Mouse (Mus musculus) cerebellum, adult 9-10 months (tissue): ENCODE measurements around the gene Mei1.

Experiments
- DNase-seq: peaks from one replicate; pipeline ENCODE4 v3.0.0; 2022

The Mei1 gene

GRCm38 (mm10) chr15:82152435-82152834 lies 82.6 kb downstream of the Mei1 start:
- DNase-seq: no peak

DNA sequence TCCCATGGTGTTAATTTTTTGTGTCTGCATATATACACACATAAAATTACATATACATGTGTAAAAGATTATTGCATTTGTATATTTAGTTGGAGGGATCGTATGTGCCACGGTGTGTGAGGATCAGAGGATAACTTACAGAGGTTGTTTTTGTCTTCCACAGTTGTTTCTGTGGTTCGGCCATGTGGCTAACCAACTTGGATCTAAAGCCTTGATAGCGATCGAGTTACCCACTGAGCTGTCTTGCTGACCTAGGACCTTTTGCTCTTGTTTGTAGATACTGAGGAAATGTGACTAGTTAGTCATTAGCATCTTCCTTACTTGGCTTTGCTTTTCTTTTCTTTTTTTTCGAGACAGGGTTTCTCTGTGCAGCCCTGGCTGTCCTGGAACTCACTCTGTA lies 86.5 kb downstream of the Mei1 start:
- no peak for DNase-seq

- no peak for DNase-seq
Measured at GRCm38 (mm10) chr15:82156902-82157301, 87.1 kb downstream of the Mei1 start.

DNA sequence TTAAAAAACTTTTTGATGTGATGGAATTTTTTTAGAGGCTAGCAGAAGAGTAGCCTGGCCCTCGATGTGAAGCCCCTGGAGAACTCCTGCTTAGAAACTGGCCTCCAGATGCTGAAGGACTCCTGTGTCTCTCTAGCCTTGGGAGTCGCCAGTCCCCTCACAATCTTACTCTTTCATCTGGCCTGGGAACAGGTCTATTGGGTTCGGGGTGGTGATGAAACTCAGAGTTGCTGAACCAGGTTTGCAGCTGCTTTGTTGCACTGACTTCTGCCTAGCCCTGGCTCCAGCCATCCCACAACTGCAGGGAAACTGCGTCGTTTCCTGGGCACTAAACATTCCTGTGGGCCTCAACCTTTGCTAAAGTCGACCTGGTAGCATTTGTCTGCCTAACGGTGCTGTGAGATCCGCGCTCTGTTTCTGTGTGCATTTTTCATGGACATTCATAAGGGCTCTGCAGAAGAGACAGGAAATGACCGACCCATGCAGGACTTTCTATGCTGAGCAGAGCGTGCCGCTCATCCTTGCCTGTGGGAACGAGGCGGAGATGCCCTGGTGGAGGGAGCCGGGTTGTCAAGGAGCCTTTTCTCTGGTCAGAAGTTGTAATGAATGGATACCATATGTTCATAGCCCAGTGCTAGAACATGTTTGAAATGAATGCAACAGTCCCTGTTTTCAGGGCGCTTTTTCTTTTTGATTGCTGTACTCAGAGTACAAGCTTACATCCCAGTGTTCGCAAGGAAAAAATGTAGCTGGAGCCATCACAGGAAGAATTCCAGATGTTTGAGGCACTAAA lies 88.6 kb downstream of the Mei1 start:
- DNase-seq: no peak

- no peak for DNase-seq
Measured at GRCm38 (mm10) chr15:82159471-82159870, 89.7 kb downstream of the Mei1 start.

DNA sequence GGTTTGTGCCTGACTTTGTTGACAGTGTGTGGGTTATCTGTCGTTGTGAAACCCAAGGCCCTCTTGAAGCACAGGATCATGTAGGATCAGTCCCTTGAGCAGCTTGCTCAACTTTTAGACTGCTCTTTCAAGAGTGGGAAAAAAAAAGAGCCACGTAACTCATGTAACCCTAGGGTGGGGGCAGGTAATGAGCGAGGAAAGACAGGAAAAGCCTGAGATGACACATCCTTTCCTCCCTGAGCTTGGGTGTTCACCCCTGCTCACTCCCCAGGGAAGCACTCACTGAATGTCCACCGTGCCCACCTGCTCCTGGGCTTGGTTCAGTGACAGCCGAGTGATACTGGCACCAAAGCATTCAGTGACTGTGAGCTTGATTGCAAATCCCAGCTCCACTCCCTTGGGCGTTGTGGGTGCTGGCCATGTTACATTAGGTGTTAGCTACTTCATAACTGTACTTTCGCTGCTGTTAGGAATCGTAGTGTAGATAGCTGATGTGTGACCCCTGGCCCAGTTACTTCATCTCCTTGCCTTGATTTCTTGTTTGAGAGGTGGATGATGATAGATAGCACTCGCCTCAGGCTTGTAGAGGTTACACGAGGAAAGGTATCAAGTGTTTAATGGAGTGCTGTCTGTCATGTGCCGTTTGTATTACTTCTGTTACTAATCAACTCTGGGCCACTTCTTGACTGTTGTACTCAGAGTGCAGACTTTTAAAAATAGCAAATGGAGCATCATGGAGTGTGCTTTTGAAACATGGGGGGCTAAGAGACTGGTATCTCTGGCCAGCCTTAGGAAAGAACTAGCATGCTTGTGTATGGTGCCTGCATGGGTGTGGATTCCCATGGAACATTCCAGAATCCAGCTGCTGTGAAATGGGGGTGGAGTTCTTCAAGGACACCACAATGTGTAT lies 91.2 kb downstream of the Mei1 start:
- DNase-seq: no peak

DNA sequence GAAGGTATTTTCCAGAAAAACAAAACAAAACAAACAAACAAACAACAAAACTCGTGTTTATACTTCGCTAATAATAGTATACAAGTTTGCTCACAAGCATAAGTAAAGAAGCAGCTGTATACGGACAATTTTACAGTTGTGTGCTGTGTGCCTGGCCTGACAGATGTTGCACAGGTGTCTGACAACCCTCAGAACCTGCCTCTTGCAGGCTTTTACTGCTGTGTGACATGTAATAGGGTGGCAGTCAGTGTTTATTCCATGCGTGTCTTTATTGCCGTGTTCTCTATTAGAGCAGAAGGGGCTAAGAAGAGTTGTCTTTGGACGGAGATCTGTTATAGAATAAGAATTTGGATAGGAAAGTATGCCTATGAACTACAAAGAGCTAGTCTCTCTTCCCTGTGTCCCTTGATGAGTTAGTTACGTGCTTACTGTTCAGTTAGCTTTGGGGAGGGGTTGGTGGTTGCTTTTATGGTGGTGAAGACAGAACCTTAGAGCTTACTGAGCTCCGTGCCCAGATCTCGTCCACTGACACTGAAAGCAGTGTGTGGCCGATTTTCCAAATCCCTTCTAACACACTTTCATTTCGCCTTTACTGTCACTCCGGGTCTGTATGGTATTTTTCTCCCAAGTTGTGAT lies 92.3 kb downstream of the Mei1 start:
- no peak for DNase-seq

- no peak for DNase-seq
Measured at GRCm38 (mm10) chr15:82163356-82164060, 93.7 kb downstream of the Mei1 start.

DNA sequence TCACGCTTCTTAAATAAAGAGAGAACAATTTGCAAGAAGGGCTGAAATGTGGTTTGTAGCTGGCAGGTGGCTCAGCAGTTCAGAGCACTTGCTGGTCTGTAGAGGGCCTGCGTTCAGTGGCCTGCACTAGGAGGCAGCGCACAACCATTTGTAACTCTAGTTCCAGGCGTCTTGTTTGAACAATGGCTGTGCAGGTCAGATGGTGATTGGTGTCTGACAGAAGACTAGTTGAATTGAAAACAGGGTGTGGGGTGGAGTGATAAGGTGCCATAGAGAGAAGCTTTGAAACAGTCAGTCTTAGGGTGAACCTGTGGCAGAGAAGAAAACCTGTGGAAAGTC lies 94.2 kb downstream of the Mei1 start:
- no peak for DNase-seq

GRCm38 (mm10) chr15:82164496-82164895 lies 94.7 kb downstream of the Mei1 start:
- DNase-seq: no peak

DNA sequence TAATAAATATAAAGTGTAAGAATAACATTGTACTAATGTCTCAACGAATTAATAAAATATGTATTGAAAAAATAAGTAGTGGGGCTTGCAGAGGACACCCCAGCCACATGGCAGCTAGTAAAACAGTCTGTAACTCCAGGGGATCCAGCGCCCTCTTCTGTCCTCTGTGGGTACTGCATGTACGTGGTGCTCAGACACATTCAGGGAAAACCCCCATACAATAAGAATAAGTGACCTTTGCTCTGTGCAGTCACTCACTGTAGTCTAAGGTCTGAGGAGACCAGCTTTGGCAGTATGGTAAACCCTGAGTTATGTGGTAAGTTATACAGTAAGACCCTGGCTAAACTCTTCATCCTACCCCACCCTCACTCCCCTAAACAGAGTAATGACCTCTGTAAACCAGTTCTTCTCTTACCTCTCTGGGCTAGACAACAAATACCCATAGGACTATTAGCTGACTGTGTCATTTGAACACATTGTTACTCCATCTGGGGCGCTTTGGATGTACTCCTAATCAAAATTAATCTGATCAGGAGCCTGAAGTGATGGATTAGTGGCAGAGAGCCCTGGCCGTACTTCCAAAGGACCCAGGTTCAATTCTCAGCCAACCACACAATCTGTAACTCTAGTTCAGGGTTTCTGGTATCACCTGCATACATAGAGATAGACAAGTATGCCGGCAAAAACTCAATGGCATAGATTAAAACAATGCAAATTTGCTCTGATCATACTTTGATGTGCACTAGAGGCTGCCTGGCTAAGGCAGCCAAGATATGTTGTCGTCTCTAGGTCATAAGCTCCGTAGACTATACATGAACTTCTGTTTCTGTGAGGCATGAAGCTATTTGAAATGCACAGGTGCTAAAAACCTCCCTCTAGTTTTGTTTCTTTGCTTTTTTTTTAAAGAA lies 95.8 kb downstream of the Mei1 start:
- peak; percentile 87 for DNase-seq

DNA sequence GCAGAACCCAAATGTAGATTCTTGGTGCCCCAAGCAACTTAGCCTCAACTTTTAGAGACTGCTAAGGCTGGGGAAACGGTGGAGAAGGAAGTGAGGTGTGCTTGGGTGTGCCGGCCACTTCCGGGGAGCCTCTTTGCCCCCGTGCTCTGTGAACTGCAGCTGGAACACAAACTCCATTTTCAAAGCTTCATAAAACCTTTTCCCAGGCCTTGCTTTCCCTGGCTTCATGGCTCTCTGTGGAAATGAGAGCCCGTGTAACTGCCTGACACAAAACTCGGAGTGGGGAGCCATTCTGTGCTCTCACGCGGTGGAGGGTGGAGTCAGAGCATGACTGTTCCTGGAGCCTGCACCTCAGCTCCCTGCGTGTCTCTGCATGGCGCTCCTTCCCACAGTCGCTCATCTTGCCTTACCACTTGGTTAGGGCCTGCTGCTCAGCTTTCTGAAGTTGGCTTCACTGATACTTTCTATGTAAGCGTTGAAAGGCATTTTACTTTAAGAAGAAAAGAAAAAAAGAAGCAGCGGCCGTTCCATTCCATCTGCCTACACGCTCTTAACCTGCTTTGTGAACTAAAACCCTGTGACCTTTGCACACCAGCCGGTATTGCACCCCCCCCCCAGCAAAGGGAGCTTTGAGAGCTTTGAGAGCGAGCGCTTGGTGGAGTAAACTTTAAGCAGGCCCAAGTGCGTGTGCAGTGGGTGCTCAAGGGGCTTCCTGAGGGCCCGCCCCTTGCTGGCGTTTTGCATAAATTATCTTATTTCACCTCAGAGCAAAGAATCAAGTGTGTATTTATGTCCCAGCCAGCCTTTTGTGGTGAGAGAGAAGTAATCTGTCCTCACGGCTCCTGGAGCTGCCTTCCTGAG lies 96.7 kb downstream of the Mei1 start:
- no peak for DNase-seq

- no peak for DNase-seq
Measured at GRCm38 (mm10) chr15:82167201-82168168, 97.7 kb downstream of the Mei1 start.

DNA sequence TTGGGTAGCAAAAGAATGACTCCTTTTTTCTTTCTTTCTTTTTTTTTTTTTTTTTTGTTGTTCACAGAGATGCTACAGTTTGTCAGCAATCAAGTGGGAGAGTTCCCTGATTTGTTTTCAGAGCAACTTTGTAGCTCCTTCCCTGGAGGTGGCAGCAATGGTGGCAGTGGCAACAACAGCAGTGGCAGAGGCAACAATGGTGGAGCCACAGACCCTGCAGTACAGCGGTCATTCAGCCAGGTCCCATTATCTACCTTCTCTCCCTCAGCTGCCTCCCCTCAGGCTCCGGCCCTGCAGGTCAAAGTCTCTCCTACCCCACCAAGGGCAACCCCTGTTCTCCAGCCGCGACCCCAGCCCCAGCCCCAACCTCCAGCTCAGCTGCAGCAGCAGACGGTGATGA lies 99.9 kb downstream of the Mei1 start:
- DNase-seq: no peak

DNA sequence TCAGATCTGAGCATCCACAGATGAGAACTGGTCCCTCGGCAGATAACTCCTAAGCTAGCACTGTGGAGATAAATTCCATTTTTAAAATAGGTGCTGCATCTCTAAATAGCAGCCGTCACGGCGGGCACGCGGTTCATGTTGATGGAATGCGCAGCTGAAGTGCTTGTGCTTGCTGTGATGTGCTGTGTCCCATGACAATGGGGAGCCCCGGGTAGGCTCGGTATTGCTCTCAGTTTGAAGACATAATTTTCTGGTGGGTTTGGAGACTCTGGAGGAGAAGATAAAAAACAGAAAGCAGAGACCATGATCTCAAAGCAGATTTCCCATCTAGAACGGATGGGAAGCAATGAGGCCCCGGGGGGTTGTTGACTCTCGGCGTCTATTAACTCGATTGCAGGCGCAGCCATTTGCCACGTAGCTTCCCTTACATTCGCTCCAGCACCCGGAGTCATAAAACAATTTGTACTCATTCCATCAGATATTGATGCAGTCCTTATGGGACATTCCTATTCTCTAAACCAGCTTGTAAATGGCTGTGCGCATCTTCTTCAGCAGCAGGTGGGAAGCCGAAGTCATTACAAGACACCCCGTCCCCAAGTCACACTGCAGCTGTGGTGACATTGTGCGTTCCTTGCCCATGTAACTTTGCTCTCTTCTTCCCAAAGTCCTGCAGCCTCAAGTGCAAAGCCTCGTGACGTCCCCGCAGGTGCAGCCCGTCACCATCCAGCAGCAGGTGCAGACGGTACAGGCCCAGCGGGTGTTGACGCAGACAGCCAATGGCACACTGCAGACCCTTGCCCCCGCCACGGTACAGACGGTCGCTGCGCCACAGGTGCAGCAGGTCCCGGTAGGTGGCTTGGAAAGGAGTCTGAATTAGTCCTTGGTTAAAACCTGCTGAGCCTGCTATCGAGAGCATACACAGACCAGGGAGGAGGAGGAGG lies 100.9 kb downstream of the Mei1 start:
- DNase-seq: peak; percentile 71

DNA sequence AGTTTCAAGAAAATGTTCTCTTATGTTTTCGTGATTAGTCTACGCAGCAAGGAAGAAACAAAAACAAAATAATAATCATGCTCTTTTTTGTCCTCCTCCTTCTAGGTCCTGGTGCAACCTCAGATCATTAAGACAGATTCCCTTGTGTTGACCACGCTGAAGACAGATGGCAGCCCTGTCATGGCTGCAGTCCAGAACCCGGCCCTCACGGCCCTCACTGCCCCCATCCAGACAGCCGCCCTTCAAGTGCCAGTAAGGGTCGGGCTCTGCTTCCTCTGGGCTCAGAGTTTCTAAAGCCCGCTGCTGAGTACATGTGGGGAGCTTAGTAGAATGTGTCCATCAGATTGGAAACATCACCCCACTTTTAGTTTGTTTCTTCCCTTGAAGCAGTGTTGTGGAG lies 102.9 kb downstream of the Mei1 start:
- DNase-seq: peak; percentile 74

- no peak for DNase-seq
Measured at GRCm38 (mm10) chr15:82175091-82175490, 105.3 kb downstream of the Mei1 start.
